ENCODE assay signal across 9 mouse cellular contexts in genomic region chr8:11457981-11458836, GRCm38 (mm10). TPM values are rescaled to one million over a fixed set of nuclear protein-coding genes. Genes with fewer than 3 reads are reported as not detected.
DNase-seq lines count a peak whose midpoint lies in the region; ATAC-seq and TF ChIP-seq lines count a peak whose summit lies in the region.
"Had no signal": no experiment of that assay in that cellular context is flagged by ENCODE, and none has a peak within 500 bp of the region (broad histone marks: within the 10 kb centered on the region; RNA-seq: fewer than 3 reads in every experiment).

No protein-coding gene starts in this region.

- peak overlapping the region; percentile 28 for H3K4me2 ChIP-seq in intestine, embryonic 16.5 days (ENCODE audit: low read depth, low read length)
- no peak overlapping the region for H3K4me2 ChIP-seq in lung, embryonic 15.5 days

- TF ChIP-seq CTCF in bone marrow macrophage, adult 2 months (IDR thresholded peaks at IDR 0.05; ENCODE audit: low read depth, low read length) = no peak

- 25% methylated on average over 11 of the region's 12 CpGs for WGBS in intestine, embryonic 16.5 days
- 20% methylated on average over 12 of the region's 12 CpGs for WGBS in lung, embryonic 15.5 days

- no peaks in the 10 kb centered on the region for H3K36me3 ChIP-seq in intestine, embryonic 16.5 days (ENCODE audit: control insufficient read depth, insufficient read depth, low read length)
- H3K36me3 ChIP-seq in lung, embryonic 15.5 days = no peaks in the 10 kb centered on the region

- H3K4me3 ChIP-seq in bone marrow macrophage, adult 2 months (ENCODE audit: insufficient read depth, low read length) = no peak overlapping the region
- no peak overlapping the region for H3K4me3 ChIP-seq in intestine, embryonic 16.5 days (ENCODE audit: low read length)
- no peak overlapping the region for H3K4me3 ChIP-seq in lung, embryonic 15.5 days

- peak; percentile 25 for DNase-seq in gastrocnemius, postnatal 14 days
- DNase-seq in gastrocnemius, postnatal 10 days = no peak
- DNase-seq in frontal cortex, postnatal 14 days (ENCODE audit: low spot score in 2 of 2) = no peak
- DNase-seq in left cerebral cortex, adult 18-20 months (ENCODE audit: low spot score in 2 of 2) = no peak
- DNase-seq in left cerebral cortex, adult 8-10 months (ENCODE audit: low spot score in 2 of 2) = no peak
- DNase-seq: right cerebral cortex, adult 18-20 months had no signal

- no peaks in the 10 kb centered on the region for H3K27me3 ChIP-seq in intestine, embryonic 16.5 days (replicated peaks; ENCODE audit: control insufficient read depth, insufficient read depth, low read length)
- no peaks in the 10 kb centered on the region for H3K27me3 ChIP-seq in lung, embryonic 15.5 days

- H3K9me3 ChIP-seq in intestine, embryonic 16.5 days (ENCODE audit: control insufficient read depth, low read length) = no peaks in the 10 kb centered on the region
- H3K9me3 ChIP-seq in lung, embryonic 15.5 days = no peaks in the 10 kb centered on the region

- H3K27ac ChIP-seq in bone marrow macrophage, adult 2 months (ENCODE audit: insufficient read depth, low read depth, low read length) = peak overlapping the region; percentile 46
- H3K27ac ChIP-seq in intestine, embryonic 16.5 days (ENCODE audit: low read length) = peak overlapping the region; percentile 87
- H3K27ac ChIP-seq in lung, embryonic 15.5 days = peak overlapping the region; percentile 50

- intact Hi-C loops in gastrocnemius, postnatal 14 days (cut with DNase I; ENCODE audit: low total_unique reads) = no loop called here

- peak; percentile 79 for ATAC-seq in intestine, embryonic 16.5 days
- no peak for ATAC-seq in lung, embryonic 15.5 days (ENCODE audit: borderline replicate concordance, extremely low read depth, low FRiP score, low TSS enrichment)

- H3K9ac ChIP-seq in intestine, embryonic 16.5 days (ENCODE audit: low read depth, low read length) = peak overlapping the region; percentile 8; the same call in 1 of the 2 replicates
- no peak overlapping the region for H3K9ac ChIP-seq in lung, embryonic 15.5 days

- TF ChIP-seq POLR2A in bone marrow macrophage, adult 2 months (IDR thresholded peaks at IDR 0.05; ENCODE audit: borderline replicate concordance, low read depth, low read length) = no peak

- H3K4me1 ChIP-seq in bone marrow macrophage, adult 2 months (ENCODE audit: control insufficient read depth, insufficient read depth, low read length) = peaks cover 81% of the 10 kb centered on the region
- peaks cover 24% of the 10 kb centered on the region for H3K4me1 ChIP-seq in intestine, embryonic 16.5 days (ENCODE audit: control insufficient read depth, insufficient read depth, low read length)
- H3K4me1 ChIP-seq in lung, embryonic 15.5 days = peaks cover 30% of the 10 kb centered on the region

RNA-seq across cellular contexts. Expression of gene Rab20, which starts 20.3 kb away (rescaled TPM):
- under 1 TPM; 0.53 to 0.69 TPM for total RNA-seq in gastrocnemius, postnatal 14 days (2021)
- 1 to 10 TPM; 1.1 TPM for total RNA-seq in gastrocnemius, postnatal 10 days (2021)
- 12.2 and 12.5 TPM in 2 replicates for polyA plus RNA-seq in bone marrow macrophage, adult 2 months (2012; ENCODE audit: insufficient read depth, insufficient read length, missing spikeins)
- polyA plus RNA-seq in intestine, embryonic 16.5 days (2015; fragmentation: Nextera tagmentation; extraction: Ambion mirVana) = 25.5 and 27.6 TPM in 2 replicates
- 13.2 and 14.7 TPM in 2 replicates for polyA plus RNA-seq in lung, embryonic 15.5 days (2015; fragmentation: Nextera tagmentation; extraction: Ambion mirVana)
- under 1 TPM; 0.40 to 0.44 TPM for total RNA-seq in left cerebral cortex, adult 18-20 months (2021)
- total RNA-seq in left cerebral cortex, adult 8-10 months (2022) = 1 to 10 TPM in 2 of 4 experiments, under 1 TPM in 2; 0.35 to 1.6 (median 0.78) TPM

RNA-seq across cellular contexts. Expression of gene Naxd, which starts 39.1 kb away (rescaled TPM):
- 10 to 100 TPM; 23.4 to 27.3 TPM for total RNA-seq in gastrocnemius, postnatal 14 days (2021)
- total RNA-seq in gastrocnemius, postnatal 10 days (2021) = 10 to 100 TPM; 25.8 to 30.6 TPM
- 45.1 and 48.0 TPM in 2 replicates for polyA plus RNA-seq in bone marrow macrophage, adult 2 months (2012; ENCODE audit: insufficient read depth, insufficient read length, missing spikeins)
- polyA plus RNA-seq in intestine, embryonic 16.5 days (2015; fragmentation: Nextera tagmentation; extraction: Ambion mirVana) = 96.8 and 105 TPM in 2 replicates
- 141 and 157 TPM in 2 replicates for polyA plus RNA-seq in lung, embryonic 15.5 days (2015; fragmentation: Nextera tagmentation; extraction: Ambion mirVana)
- total RNA-seq in left cerebral cortex, adult 18-20 months (2021) = 10 to 100 TPM; 54.2 to 55.2 TPM
- total RNA-seq in left cerebral cortex, adult 8-10 months (2022) = 10 to 100 TPM; 48.7 to 62.5 (median 56.0) TPM
